Mouse (Mus musculus) A20 (cell line): Measurements from ENCODE around the gene Rarg.

ENCODE experiments used
- DNase-seq: peaks from one replicate; pipeline ENCODE4 v3.0.0-alpha.2; 2011; ENCODE audit warnings: low read depth, low spot score

Gene Rarg

DNA sequence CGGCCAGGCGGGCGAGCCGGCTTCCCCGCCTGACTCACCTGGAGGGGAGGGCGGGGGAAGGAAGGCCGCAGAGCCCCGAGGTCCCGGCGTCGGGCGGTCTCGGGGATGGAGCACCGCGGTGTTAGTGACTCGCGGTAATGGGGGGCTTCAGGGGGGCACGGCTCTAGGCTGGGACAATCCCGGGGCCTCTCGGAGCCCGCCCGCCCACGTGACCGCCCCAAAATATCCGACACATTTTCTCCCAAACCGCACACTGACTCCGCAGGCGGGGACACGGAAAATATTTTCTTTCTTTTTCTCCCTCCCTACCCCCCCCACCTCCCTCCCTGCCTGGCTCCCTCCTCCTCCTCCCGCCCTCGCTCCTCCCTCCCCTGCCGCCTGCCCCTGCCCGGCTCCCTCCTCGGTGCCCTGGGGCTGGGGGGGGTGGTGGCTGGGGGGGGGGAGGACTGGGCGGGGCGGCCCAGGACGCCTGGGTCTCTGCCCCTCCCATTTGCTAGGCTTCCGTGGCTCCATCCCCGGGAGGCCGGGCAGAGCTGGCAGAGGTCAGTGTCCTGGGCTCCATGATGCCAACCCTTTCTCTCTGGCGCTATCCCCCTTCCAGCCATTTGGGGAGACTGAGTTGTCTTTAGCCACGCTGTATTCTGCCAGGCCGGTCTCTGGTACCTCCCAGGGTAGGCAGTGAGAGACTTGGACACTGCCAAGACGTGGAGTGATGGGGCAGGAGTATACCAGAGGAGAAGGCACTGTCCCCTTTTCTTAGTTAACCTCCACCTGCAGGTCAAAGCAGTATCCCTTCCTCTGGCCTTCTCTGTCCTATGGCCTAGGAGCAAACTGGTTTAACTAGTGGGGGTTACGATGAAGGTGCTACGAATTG, at the start of gene Rarg:
TSS of gene Rarg (minus strand) at position 316 of the 874 bp plus-strand sequence.
- peak; percentile 31 for DNase-seq

DNA sequence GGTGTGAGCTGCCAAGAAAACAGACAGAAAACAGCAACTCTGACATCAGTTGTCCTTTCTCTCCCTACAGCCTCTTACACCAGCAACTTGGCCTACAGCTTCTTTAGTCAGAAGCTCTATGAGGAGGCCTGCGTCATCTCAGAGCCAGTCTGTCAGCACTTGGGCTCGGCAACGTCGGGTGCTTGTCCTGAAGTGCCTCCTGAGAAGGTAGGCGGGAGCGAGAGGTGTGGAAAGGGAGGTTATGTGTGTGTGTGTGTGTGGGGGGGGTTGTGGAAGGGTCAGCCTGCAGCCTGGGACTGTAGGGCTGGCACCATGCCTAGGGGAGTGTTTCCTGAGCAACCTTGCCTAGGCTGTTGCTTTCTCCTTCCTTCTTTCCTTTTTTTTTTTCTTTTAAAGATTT, 45.2 kb upstream of the Rarg start:
- DNase-seq = no peak

DNA sequence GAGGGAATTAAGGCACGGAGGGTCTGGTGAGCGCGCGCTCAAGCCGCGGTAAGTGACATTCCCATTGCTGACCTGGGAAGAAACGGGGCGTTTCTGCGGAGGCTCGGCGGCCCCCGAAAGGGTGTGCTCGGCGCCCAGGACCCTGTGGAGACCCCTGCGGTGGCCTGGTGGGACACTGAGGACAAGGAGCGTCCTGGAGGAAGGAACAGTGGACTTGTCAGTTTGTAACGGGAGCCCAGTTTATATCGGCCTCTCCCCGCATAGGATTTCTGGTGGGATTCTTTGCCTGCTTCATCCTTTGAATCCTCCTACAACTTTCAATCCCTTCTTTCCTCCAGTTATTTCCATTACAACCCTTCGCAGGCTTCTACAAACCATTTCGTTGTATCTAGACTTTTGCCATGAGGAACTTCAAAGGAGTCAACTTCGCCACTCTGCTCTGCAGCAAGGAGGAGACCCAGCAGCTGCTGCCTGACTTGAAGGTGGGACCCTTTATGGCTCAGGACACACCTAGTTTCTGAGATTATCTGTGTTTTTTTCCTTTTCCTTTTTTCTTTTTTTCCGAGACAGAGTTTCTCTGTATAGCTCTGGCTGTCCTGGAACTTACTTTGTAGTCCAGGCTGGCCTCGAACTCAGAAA, 39.2 kb upstream of the Rarg start:
- DNase-seq = peak; percentile 44

DNA sequence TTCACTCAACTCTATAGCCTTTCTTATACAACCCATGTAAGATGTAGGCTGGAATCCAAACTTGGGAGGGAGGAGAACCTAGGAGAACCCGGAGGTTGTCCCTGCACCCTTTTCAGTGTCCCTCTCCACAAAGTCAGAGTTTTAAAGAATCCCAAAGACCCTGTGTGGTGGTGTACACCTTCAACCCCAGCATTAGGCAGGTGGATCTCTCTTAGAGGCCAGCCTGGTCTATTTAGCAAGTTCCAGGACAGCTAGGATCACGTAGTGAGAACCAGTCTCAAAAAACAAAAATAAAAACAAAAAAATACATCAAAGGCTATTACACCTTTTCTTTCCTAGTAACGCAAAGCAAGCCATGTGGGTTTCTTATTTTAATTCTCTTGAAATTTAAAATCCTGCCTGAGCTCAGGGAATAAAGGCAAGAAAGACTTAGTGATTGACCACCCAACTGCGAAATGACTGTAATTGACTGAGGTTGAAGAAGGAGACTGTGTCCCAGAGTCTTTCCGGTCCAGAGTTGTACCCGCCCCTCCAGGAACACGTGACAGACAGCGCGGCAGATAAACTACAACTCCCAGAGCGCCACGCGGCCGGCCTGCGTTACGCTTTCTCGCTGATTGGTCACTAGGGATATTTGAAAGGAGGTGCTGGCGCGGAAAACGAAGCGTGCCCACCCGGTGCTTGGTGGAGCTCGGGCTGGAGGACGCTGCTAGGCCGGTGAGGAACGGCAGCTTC, 38.5 kb upstream of the Rarg start, which contains the start of gene Espl1:
TSS of gene Espl1 (plus strand) at position 634 of the 735 bp plus-strand sequence.
- DNase-seq = peak; percentile 95

- DNase-seq = peak; percentile 59
Measured at GRCm38 (mm10) chr15:102287395-102287794, 30.1 kb upstream of the Rarg start.

GRCm38 (mm10) chr15:102283648-102284047, 26.3 kb upstream of the Rarg start:
- no peak for DNase-seq

DNA sequence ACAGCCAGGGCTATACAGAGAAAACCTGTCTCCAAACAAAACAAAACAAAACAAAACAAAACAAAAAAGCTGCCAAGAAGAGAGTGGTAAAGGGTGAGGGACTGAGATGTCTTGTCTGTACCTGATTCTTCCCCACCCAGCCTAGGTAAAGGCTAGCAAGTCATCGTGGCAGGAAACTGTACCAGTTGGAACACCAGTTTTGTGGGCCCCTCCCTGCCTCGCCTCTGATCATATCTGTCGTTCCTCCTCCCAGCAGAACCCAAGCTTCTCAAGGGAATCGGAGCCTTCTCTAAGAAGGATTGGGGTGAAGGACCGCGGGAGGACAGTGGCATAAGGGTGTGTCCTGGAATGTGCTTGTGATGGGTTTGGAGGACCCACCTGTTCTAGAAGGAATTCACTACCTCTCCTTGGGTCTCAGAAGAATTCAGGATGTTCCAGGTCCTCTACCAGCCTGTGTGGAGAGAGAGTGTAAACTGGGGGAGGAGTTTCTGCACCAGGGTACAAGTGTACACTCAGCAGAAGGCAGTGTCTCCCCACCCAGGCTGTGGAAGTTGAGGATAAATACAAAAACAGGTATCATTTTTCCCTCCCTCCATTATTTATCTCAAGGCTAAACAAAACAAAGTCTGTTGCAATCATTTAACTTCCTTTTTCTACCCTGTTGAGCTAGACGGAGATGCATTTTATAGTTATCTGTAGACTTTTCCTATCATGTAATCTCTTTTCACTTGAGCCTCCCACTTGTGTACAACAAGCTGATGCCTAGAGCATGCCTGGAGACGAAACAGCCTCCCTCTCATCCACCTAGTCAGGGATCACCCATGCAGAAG, 25.4 kb upstream of the Rarg start:
- no peak for DNase-seq

GRCm38 (mm10) chr15:102280623-102281022, 23.3 kb upstream of the Rarg start:
- DNase-seq = no peak

- no peak for DNase-seq
Measured at GRCm38 (mm10) chr15:102279783-102280520, 22.6 kb upstream of the Rarg start.

- peak; percentile 96 for DNase-seq
Measured at GRCm38 (mm10) chr15:102279092-102279782, 21.9 kb upstream of the Rarg start, which contains the start of gene Mfsd5. Gene Mfsd5 (plus strand): TSS chr15:102279454.

- DNase-seq = peak; percentile 69
Measured at GRCm38 (mm10) chr15:102278726-102279091, 21.4 kb upstream of the Rarg start.

GRCm38 (mm10) chr15:102273982-102274716, 16.8 kb upstream of the Rarg start:
- DNase-seq = peak; percentile 42

DNA sequence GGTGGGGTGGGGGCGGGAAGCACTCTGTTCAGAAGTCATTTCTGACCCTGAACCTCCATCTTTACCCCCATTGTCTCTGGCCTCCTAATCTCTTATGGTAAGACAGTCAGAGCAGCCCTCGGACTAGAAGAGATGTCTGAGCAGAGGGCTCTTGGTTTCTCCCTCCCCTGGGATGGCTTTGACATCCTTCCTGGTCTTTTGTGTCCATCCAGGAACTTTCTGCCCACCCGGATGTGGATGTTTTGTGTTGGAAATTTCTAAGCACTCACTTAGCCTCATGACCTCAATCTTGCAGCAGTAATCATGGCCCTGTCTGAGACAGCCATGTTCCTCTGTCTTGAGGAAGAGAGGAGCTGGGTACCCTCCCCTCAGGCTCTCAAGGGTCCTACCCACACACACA, 14.1 kb upstream of the Rarg start:
- no peak for DNase-seq

GRCm38 (mm10) chr15:102270274-102270960, 13.1 kb upstream of the Rarg start, which contains the start of gene Gm9918:
Gene Gm9918 (plus strand): TSS chr15:102270563.
- no peak for DNase-seq

DNA sequence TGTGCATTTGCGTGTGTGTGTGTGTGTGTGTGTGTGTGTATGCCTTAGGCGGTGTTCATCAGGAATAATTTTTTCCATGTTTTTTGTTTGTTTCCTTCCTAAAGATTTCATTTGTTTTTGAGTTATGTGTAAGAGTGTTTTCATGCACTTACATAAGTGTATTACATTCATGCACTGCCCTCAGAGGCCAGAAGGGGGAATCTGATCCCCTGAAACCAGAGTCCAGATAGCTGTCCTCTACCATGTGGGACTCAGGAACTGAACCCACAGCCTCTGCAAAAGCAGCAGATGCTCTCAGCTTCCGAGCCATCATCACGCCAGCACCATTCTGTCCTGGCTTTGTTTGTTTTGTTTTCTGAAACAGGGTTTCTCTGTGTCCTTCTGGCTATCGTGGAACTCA, 8.2 kb upstream of the Rarg start:
- peak; percentile 20 for DNase-seq

GRCm38 (mm10) chr15:102263037-102263436, 5.7 kb upstream of the Rarg start:
- no peak for DNase-seq

GRCm38 (mm10) chr15:102262582-102262981, 5.3 kb upstream of the Rarg start:
- peak; percentile 23 for DNase-seq

DNA sequence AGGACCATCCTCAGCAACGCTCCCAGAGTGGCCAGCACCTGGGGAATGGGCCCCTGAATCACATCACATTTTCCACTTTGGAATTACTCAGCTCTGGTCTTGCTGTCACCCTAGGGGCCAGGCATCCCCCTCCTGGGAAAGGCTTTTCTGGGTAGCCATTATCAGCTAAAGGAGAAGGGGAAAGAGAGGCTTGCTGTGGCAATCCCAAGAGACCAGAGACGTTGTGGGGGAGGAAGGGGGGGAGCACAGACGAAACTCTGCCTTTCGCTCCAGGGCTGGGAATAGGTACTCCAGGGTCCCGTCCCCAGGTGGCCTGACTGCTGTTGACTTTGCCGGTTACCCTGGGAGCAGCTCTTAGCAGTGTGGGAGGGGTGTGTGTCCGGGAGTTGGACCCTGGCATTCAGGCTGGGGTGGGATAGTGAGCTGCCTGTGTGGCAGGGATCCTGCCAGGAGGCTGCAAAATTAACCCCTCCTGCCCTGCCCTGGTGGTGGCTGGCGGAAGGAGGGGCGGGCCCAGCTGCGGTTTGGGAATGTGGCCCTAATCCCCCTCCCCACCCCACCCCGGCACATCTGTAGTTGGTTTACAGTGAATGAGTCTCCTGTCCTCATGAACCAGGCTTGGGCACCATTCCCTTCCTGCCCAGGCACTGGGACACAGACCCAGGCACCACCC, 1.4 kb upstream of the Rarg start:
- no peak for DNase-seq
